Mouse (Mus musculus): ENCODE measurements around the gene Dyrk3. TPM values are rescaled to one million over a fixed set of nuclear protein-coding genes. Genes with fewer than 3 reads are reported as not detected.

Gene Dyrk3
- 5.3 and 5.9 TPM in 2 replicates for polyA plus RNA-seq (2021; fragmentation: Nextera tagmentation)
- long read RNA-seq, experiment 1, transcript Dyrk3-201 (3 exons, 3,164 nt) = major isoform, 73 of 78 reads
- long read RNA-seq, experiment 1, partial matches to known transcripts = 1 of 78 reads
- long read RNA-seq, experiment 1, other reads (novel, unspliced or antisense) = 3 of 78 reads
- long read RNA-seq, experiment 2, transcript Dyrk3-201 (3 exons, 3,164 nt) = major isoform, 13 of 14 reads
- long read RNA-seq, experiment 2, partial matches to known transcripts = 0 of 14 reads
- long read RNA-seq, experiment 2, other reads (novel, unspliced or antisense) = 1 of 14 reads

DNA sequence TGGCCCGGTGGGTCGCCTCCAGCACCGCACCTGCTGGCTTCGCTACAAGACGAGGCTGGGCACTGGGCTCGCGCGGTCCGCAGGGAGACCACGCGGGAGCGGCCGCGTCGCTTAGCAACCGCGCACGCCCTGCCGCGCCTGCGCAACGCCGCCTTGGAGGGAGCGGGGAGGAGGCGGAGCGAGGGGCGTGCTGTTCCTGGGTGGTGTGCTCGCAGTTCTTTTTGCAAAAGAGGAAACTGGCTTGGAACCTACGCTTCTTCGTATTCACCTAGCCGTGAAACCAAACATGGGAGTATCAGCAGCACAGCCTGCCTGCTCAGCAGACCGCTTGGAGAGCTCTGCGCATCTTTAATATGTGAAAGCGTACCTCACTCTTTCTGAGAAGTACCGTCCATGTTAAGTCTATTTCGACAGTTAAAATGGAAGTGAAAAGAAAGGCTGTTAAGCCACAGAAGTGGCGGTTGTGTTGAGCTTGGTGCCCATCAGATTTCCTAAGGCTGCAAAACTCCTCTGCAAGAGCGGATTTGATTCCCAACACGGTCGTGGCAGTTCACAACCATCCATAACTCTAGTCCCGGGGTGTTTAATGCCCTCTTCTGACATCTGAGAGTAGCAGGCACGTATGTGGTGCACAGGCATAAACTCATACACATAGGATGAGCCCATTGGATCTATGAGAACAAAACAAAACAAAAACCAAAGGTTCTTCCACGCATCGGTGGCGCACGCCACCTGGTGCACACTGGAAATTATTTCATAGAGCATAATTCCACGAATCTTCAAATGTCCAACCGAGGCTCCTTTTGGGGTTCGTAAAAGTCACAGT lies at the start of gene Dyrk3:
Gene Dyrk3 (minus strand): TSS at position 150 of the 826 bp plus-strand sequence.

DNA sequence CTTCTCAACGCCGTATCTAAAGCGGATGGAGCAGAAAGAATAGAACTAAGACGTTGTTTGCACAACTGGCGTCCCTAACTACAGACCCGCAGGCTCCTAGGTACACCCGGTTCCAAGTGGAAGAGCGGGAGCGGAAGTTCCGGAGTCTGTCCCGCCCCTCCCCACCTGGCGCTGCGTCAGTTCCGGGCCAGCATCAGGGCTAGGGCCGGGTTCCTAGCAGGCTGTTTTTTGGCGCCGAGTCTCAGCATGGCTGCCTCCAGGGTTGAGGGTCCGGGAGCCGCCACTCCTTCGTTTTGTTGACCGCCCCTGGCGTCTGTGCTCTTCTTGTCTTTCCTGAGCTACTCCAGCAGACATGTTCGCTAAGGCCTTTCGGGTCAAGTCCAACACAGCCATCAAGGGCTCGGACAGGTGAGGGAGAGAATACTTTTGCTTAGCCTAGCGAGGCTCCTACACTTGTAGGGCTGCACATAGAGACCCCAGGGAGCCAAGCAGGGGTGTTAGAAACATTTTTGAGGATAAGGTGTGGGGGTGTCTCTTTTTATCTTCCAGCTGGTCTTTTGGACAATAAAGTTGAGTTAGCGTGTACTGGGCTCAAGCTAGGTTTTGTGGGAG lies 15.0 kb upstream of the Dyrk3 start, which contains the start of gene Eif2d:
Gene Eif2d (plus strand): TSS at position 164 of the 612 bp plus-strand sequence.

DNA sequence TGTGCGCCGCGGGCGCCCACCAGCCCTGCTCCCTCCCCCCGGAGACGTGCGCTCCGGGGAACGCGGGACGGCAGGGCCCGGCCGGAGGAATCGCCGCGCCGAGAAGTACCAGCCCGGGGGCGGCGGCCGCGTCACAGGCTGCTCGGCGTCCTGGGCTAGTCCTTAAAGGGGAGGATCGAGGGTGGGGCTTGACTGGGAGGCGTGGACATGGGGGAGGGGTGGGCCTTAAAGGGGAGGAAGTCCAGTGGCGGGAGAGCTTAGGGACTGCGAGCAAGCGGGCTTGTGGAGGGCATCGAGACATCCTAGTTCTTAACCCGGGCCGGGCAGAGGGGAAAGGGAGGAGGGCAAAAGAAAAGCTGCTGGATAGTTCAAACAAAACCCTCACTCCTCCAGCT lies 40.4 kb downstream of the Dyrk3 start, which contains the start of gene Mapkapk2:
Gene Mapkapk2 (minus strand): TSS at position 127 of the 395 bp plus-strand sequence.

Other genes starting within 250 kb of the Dyrk3 start
- not detected in 2 replicates for gene Il20, start 226.9 kb downstream of the Dyrk3 start, polyA plus RNA-seq (2021; fragmentation: Nextera tagmentation)
- not detected in 2 replicates for gene Il19, start 198.2 kb downstream of the Dyrk3 start, polyA plus RNA-seq (2021; fragmentation: Nextera tagmentation)
- not detected in 2 replicates for gene Il10, start 118.5 kb downstream of the Dyrk3 start, polyA plus RNA-seq (2021; fragmentation: Nextera tagmentation)
- 3.1 and 3.2 TPM in 2 replicates for gene Mapkapk2, start 40.5 kb downstream of the Dyrk3 start, polyA plus RNA-seq (2021; fragmentation: Nextera tagmentation)
- 13.4 and 16.9 TPM in 2 replicates for gene Eif2d, start 14.8 kb upstream of the Dyrk3 start, polyA plus RNA-seq (2021; fragmentation: Nextera tagmentation)
- gene Rassf5, start 106.9 kb upstream of the Dyrk3 start, polyA plus RNA-seq (2021; fragmentation: Nextera tagmentation) = 9.1 and 9.2 TPM in 2 replicates
- 0.10 and 0.15 TPM in 2 replicates for gene Ikbke, start 141.3 kb upstream of the Dyrk3 start, polyA plus RNA-seq (2021; fragmentation: Nextera tagmentation)